Mouse (Mus musculus) regulatory T cell (primary cell): ENCODE data around the gene Pofut2.

Experiments used
- in situ Hi-C: fragments of 300-600 bp; cut with MboI, MseI; formaldehyde crosslinking; loops from one replicate; pipeline ENCODE4 v1.15.1; 2025; ENCODE audit warnings: high pct_unique_total_duplicates

Pofut2 gene

DNA sequence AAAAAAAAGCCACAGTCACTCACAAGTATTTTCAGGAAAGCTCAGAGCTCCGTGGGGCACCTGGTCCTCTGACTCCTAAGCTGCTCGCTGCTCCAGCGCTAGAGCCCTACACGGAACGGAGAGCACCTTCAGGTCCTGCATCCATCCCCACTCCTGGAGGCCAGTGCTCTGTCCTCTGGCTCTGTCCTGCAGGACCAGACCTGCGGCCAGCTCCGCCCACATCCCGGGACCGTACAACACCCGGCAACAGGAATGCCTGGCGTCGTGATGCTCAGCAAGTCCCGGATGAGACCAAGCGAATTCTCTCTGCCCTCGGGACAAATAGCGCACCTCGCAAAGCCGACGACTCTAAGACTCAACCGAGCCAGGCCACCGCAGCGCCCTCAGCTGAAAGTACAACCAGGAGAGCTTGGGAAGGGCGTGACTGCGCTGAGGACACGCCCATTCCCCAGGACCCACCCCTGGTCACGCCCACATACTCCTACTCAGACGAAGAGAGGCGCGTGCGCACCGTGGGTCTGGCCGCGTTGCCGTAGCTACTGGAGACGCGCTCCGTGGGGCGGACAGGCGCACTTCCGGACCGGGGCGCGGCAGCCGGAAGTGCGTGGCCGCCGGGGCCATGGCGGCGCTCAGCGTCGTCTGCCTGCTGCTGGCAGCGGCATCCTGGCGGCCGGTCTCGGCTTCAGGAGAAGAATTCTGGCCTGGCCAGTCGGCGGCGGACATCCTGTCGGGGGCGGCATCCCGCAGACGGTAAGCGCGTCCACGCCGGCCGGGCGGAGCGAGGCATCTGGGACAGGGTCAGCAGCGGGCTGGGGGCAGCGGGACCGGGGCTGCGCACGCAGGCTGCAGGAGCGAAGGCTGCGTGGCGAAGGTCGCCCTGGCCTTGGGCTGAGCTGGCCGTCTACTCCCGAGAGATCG, at the start of gene Pofut2:
TSS of gene Pofut2 (plus strand) at position 515 of the 918 bp plus-strand sequence.
- in situ Hi-C loops, result no loop called here

DNA sequence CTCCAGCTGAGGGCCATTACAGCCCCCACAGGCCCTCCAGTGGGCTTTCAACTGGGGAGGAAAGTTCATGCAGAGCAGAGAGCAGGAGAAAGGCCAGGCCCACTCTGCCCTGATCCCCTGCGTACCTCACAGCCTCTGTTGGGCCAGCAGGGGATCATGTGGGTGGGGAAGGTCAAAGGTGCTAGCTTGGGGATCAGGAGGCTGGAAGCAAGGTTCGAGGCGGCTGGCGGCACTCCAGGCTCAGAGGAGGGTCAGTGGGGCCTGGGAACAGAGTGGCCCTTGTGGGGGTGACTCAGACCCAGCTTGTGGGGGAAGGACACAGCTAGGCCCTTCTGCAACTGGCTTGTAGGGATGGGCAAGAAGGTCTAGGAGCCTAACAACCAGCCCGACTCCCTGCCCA, 49.8 kb upstream of the Pofut2 start:
- in situ Hi-C loops, result no loop called here

DNA sequence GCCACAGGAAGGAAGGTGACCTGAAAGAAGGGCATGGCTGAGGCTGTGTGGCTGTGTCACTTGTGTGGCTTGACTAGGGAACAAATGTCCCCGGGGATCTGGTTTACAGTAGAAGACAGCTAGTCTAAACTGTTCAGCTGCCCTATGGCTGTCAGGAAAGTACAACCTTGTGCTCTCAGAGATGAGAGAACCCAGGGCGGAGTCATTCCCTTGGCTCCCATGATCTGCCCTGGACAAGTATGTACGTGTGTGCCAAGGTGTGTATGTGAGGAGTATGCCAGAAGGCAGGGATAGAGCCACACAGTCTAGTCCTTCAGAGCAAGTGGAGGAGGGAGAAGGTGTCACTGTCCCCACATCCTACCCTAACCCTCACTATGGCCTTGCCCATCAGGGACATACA, 48.4 kb upstream of the Pofut2 start:
- in situ Hi-C loops, result no loop called here

DNA sequence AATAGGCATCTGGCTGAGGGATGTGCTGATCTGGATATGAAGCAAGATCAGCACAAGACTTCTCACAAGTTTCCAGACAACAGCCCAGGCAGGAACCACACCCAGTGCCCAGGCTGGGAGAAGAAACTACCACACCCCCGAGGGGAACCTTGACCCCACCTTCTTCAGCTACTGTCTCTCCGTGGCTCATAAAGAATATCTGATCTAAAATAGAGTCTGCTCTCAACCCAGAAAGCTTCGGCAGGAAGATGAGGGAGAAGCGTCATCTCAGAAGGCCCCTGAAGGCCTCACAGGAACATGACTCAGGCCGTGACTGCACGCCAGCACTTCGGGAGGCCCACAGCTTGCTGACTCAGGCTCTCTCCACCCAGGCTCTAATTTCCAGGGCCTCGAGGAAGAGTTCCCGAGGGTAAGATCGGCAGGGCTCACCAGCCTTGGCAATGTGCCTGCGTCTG, 47.9 kb upstream of the Pofut2 start:
- in situ Hi-C loops, result no loop called here

DNA sequence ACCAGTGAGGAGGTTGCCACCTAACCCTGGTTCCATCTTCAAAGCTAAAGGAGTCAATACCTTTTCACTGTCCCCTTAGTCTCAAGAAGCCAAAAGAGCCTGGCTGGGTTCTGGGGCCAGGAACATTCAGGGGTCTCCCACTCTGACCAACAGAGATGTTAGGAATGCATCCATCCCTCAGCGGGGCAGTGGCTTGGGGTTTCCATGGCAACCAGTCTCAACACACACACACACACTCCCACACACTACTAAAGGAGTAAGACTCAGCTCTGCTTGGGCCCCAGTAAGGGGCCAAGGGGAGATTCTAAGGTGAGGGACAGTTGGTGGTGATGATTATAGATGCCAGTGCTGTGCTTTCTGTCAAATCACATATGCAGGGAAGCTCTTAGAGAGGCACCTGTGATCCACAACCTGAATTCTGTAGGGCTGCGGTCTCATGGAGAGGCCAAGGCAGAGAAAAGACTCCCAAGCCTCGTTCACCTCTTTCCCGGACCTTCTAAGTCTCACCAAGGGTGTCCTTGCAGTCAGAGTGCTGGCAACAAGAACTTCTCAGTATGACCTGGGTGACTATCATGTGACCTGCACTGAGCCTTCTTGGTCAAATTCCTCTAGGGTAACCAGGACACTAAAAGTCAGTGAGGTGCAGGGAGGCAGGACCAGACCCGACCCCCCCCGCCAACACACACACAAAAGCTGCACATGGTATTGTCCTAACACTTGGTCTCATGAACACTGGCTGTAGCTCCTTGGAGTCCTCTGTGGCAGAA, 46.5 kb upstream of the Pofut2 start:
- in situ Hi-C loops, result no loop called here

DNA sequence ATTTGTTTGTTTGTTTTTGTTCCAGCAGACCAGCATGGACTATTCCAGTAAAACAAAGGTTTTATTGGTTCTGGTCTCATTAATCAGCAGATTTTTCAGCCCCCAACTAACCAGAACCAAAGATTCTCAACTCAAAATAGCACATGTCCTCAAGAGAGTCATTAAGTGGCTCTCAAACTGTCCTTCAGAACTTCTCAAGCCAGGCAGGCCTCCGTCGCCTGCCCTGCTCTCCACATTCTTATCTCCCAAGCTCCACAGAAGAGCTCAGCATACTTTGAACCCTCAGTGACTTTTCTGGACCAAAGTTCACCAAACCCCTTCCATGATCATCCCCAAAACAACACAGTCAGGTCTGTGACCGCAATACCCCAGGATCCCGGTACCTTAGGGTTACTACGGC, 45.5 kb upstream of the Pofut2 start:
- in situ Hi-C loops, result no loop called here

DNA sequence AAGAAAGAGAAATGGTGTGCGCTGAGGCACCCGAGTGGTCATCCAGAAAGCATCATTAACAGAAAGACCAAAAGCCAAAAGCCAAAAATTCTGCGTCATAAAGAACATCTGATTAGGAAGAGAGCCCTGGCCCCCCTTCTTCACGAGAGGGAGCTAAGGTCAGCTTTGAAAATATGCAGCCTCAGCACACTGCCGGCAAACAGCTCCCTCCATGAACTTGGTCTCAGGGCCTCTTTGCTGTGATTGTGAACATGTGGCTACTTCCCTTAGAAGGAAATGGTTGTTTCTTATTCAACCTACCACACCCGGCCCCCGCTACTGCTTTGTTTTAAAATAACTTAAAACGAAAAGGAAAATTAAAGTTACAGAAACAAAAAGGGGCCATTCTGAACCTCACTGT, 44.4 kb upstream of the Pofut2 start:
- in situ Hi-C loops, result no loop called here

DNA sequence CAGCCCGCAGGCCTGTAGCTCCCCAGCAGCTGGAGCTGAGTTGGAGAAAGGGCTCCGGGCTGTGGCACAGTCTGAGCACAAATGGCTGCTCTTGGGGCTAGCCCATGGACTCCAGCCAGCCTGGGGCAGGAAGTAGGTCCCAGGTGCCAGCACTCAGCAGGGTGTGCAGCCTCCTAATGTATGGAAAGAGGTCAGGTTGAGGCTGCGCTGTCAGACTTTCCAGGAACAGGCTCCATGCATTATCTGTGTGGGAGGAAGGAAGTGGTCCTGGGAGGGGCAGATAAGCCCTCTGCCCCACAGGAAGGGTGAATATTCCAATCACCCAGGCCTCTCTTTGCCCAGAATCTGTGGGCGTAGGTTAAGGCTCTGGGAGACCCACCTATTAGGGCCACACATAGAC, 43.4 kb upstream of the Pofut2 start:
- in situ Hi-C loops, result no loop called here

DNA sequence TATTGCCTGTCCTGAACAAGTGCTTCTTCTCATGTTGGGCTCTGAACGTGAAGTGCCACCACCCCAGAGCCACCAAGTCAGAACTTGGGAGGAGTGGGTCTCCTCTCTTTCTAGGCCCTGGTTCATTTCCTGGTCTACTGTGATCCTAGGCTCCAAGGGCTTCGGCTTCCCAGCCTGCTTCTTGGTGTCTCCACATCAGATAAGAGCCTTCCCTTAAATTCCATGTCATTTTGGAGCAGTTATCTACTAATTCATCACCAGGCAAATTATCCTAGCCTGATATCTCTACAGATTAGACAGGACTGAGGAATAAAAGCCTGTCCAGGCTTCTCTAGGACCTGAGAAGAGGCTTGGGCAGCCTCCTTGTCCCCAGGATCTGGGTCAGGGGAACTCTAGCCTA, 42.7 kb upstream of the Pofut2 start:
- in situ Hi-C loops, result no loop called here

DNA sequence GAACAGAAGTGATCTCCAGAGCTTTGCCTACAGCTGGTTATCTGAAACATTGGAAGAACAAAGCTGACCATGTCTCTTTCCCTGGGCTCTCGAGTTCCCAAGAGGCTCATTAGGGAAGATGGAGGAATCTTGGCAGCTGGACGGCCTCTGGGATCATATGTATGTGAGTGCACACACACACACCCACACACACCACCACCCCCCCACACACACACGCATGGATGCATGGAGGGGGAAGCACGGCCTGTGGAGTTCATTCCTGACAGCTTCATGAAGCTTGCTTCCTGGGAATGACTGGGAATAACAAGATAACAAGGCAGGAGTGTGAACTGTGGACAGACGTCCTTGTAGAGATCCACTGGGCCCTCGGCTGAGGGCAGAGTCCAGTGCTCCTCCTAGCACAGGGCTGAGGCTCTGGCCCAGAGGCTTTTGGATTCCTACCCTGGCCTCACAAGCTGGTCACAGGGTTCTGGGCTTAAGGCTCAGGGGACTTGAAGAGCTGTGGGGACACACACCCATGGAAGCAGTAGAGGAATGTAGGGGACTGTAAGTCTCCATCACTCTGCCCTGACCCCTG, 41.8 kb upstream of the Pofut2 start:
- in situ Hi-C loops, result no loop called here

DNA sequence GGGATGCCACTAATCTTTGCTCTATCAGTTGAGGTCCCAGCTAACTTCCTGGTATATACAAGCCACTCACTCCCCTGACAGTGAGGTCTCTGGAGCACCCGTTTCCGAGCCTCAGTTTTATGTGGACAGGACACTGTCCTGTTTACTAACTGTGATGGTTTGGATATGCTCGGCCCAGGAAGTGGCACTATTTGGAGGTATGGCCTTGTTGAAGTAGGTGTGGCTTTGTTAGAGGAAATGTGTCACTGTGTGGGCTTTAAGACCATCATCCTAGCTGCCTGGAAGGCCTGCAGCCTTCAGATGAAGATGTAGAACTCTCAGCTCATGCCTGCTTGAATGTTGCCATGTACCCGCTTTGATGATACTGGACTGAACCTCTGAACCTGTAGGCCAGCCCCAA, 41.0 kb upstream of the Pofut2 start:
- in situ Hi-C loops, result no loop called here

DNA sequence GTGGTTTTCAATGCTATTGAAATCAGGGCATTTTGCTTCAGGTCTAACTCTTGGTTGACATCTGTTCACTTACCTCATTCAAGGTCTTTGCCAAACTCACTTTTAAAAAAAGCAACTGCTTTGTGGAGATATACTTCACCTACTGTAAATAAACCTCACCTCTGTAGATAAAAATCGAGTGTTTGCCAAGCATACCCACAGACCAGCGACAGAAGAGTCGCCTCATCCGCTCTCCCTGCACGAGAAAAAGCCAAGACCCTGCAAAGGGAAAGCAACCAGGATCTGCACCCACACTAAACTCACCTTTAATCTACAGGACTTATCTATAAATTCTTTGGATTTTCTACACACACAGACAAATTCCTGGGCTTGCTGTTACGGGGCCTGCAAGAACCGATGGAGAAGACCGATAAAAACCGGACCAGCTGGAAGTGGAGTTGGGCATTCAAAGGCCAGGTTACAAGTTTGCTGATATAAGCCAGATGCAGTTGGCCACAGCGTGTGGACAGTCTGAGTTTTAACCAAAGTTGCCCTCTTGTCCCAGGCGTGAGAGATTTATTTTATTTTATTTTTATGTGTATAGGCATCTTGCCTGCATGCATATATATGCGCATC, 39.5 kb upstream of the Pofut2 start:
- in situ Hi-C loops, result no loop called here

DNA sequence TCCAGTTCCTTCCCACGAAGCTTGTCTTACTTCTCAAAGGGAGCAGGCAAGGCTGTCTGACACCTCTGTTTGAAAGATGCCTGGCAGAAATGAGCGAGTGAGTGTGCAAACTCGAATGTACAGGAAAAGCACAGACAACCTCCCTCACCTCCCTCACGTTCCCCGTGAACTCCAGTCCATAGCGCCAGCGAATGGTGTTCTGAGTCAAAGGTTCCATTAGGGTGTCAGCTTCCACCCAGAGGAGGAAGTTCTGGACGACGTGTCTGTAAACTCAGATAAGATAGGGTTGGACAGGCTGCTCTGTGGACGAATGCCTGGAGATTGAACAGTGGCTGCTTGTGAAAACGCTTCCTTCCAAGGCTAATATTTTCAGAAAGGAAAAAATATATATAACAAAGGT, 37.9 kb upstream of the Pofut2 start:
- in situ Hi-C loops, result no loop called here

DNA sequence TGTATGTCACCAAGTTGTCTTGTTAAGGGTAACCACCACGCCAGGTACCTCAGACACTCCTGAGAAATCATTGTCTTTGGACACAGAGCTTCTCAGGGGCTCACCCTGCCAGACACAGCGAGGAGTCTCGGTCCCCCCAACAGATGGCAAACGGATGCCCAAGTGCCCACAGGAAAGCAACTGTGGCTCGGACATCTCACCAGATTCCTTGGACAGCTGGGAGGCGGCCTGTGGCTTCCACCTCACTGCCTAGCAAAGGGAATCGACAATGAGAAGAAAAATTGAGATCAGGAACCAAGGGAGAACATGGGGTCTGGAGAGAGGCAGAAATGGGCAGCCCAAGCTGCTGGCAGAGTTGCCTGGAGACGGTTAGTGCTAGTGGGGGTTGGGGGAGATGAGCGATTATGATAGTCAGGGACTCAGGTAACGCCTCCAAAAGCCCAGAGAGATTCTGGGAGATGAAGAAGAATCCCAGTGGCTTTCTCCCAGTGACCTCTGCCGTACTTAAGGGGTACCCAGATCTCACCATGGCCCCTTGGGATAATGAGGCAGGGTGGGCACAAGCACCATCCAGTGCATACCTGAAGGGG, 36.0 kb upstream of the Pofut2 start:
- in situ Hi-C loops, result no loop called here

DNA sequence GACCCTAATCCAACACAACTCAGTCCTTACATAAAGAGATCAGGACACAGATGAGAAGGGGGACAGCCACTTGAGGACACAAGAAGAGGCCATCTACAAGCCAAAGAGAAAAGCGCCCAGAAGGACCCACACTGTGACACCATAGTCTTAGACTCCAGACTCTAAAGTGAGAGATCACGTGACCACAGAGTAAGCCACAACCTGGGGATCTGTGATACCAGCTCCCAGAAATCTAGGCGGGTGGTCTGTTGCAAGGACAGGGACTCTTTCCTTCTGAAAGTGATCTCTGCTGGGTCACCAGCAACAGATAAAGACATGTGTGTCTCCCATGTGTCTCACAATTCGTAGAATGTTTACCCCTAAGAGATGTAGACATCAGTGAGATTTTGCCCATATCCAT, 34.6 kb upstream of the Pofut2 start:
- in situ Hi-C loops, result no loop called here

DNA sequence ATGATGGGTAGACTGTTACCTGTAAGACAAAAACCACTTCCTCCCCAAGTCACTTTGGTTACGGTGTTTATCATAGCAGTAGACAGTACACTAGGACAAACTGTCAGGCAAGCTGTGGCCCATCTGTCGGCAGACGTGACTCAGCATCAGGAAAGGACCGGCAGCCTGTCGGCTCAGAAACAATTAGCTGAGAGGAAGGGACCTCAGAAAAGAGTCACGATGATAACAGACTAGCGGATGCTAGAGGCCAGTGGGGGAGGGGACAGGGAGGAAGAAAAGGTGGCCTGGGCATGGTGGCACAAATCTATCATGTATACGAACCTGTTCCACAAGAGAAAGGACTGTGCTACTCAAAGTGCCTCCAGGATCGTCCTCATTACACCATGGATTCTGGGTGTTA, 33.6 kb upstream of the Pofut2 start:
- in situ Hi-C loops, result no loop called here

DNA sequence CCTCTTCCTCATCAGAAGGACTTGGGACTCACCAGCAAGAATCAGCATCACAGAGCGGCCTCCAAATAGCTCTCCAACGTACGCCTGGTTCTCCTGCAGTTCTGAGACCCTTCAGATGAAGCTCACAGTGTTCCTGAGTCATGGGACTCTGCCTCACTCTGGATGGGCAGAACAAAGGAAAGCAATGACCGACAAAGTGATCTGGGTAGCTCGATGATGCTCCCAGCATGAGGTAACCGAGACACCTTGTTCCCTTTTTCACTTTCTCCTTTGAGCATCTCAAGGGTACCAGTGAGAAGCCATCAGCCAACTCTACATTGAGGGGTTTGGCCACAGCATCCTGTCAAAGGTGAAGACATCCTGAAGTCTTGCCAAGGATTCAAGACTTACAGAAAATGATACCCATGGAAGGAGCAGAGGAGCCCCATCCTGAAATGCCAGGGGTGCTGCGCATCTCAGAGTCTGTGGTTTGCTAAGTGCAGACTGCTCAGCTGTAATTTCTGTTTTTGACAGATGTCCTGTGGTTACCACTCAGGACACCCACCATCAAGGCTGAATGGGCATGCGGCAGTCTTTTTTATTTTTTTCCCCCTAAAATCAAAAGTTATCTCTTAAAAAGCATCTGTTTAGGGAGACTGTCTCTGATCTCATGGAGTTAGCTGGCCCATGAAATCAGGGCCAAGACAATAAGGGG, 32.9 kb upstream of the Pofut2 start:
- in situ Hi-C loops, result no loop called here

DNA sequence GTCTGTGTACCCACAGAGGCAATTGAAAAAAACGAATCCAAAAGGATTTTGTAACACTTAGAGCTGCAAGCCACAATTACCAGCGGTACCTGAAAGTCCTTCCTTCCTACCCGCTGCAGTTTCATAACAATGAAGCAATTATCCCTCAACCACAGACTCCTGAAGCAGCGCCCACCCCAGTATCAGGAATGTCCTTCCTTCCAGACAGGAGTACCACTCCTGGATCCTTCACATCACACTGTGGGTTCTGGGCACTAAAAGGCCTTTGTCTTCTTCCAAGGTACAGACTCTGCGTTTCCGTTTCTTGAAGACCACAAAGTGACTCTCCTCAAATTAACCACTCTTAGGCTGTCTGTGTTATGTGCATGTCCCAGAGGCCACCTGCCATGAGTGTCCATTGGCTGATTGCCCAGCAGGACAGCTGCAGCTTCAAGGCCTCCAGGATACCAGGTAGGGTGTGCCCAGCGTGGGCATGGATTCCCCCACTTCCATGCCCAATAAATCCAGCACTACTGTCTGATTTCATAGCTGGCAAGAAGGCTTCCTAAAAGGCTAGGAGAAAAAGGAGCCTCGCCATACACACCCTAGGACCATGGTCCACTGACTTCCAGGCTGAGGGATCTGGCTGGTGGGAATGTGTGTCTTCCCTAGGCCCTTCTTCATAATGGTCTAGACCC, 32.2 kb upstream of the Pofut2 start:
- in situ Hi-C loops, result no loop called here

DNA sequence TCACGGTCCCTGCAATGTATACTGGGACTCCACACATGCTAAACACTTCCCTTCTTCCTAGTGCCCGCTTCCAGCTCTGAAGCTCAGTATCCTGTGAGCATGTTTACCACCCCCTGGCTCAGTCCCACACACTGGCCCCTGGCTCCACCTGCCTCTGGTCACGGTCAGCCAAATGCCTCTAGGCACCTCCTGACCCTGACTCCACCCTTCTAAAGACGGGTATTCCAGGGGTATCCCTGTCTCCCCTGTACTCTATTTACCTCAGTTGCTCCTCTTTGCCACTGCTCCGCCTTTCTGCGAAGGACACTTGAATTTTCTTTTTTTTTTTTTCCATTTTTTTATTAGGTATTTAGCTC, 31.7 kb upstream of the Pofut2 start:
- in situ Hi-C loops, result no loop called here
